9 mouse cellular contexts compared by ENCODE assay signal in genomic region chr8:109595854-109596253, GRCm38 (mm10). TPM values are rescaled to one million over a fixed set of nuclear protein-coding genes. Genes with fewer than 3 reads are reported as not detected.
DNase-seq lines count a peak whose midpoint lies in the region; ATAC-seq and TF ChIP-seq lines count a peak whose summit lies in the region.
"Had no signal": no experiment of that assay in that cellular context is flagged by ENCODE, and none has a peak within 500 bp of the region (broad histone marks: within the 10 kb centered on the region; RNA-seq: fewer than 3 reads in every experiment).

No protein-coding gene starts in this region.

- TF ChIP-seq CTCF in Patski (IDR thresholded peaks at IDR 0.05) = peak; percentile 92
- peak; percentile 85 for TF ChIP-seq CTCF in cerebellum, adult 2 months (IDR thresholded peaks at IDR 0.05; ENCODE audit: borderline replicate concordance, insufficient read depth, low read depth, low read length)
- peak; percentile 96 for TF ChIP-seq CTCF in liver, adult 2 months (IDR thresholded peaks at IDR 0.05; ENCODE audit: low read depth, low read length)

- POLR2A ChIA-PET in Patski (lab: Charles Lee) = no interaction called here

- peak; percentile 60 for DNase-seq in midbrain, embryonic 14.5 days
- DNase-seq in Patski (ENCODE audit: low read depth, low spot score) = no peak
- DNase-seq in cerebellum, adult 2 months = peak; percentile 22 to 47
- DNase-seq in heart, postnatal 14 days = peak; percentile 58 to 66
- DNase-seq in liver, adult 2 months (ENCODE audit: extremely low read depth, low read depth, low spot score) = peak; percentile 27
- DNase-seq in retina, embryonic 14.5 days (ENCODE audit: low spot score) = peak; percentile 78
- peak; percentile 33 for DNase-seq in yolk sac, embryonic 10.5 days (ENCODE audit: low spot score)

- H3K27ac ChIP-seq in midbrain, embryonic 14.5 days (replicated peaks; ENCODE audit: low read depth, low read length) = no peak overlapping the region
- no peak overlapping the region for H3K27ac ChIP-seq in midbrain, embryonic 16.5 days (ENCODE audit: low read length)
- no peak overlapping the region for H3K27ac ChIP-seq in cerebellum, adult 2 months (ENCODE audit: insufficient read depth, low read length)
- no peak overlapping the region for H3K27ac ChIP-seq in liver, adult 2 months (replicated peaks; ENCODE audit: insufficient read depth, low read depth, low read length)

- 51% methylated on average over 8 of the region's 8 CpGs for WGBS in midbrain, embryonic 14.5 days
- WGBS in midbrain, embryonic 16.5 days = 45% methylated on average over 8 of the region's 8 CpGs
- whole genome bisulfite sequencing in cerebellum, adult 2 months = 47% methylated on average over 8 of the region's 8 CpGs
- WGBS in liver, adult 2 months = 48% methylated on average over 8 of the region's 8 CpGs

- no peaks in the 10 kb centered on the region for H3K27me3 ChIP-seq in midbrain, embryonic 14.5 days (ENCODE audit: control insufficient read depth, insufficient read depth, low read length)
- no peaks in the 10 kb centered on the region for H3K27me3 ChIP-seq in midbrain, embryonic 16.5 days (ENCODE audit: control insufficient read depth, insufficient read depth, low read depth, low read length)
- no peaks in the 10 kb centered on the region for H3K27me3 ChIP-seq in Patski
- no peaks in the 10 kb centered on the region for H3K27me3 ChIP-seq in cerebellum, adult 2 months (ENCODE audit: control insufficient read depth, insufficient read depth, low read length)
- H3K27me3 ChIP-seq in liver, adult 2 months (ENCODE audit: control insufficient read depth, insufficient read depth, low read length) = no peaks in the 10 kb centered on the region
- H3K27me3 ChIP-seq: megakaryocyte, embryonic 14.5 days had no signal

- intact Hi-C loops in heart, postnatal 14 days (cut with DNase I) = no loop called here

- H3K9ac ChIP-seq in midbrain, embryonic 14.5 days (replicated peaks; ENCODE audit: low read length) = no peak overlapping the region
- no peak overlapping the region for H3K9ac ChIP-seq in midbrain, embryonic 16.5 days (ENCODE audit: low read depth, low read length)
- H3K9ac ChIP-seq in liver, adult 2 months (ENCODE audit: low read depth, low read length) = no peak overlapping the region

- H3K36me3 ChIP-seq in midbrain, embryonic 14.5 days (ENCODE audit: control insufficient read depth, insufficient read depth, low read length) = peaks cover 39% of the 10 kb centered on the region
- 0 out of 2 replicates have a peak, but pooled peaks cover 3% of the 10 kb centered on the region for H3K36me3 ChIP-seq in midbrain, embryonic 16.5 days (ENCODE audit: control insufficient read depth, insufficient read depth, low read length)
- H3K36me3 ChIP-seq in liver, adult 2 months (ENCODE audit: control insufficient read depth, insufficient read depth, low read length) = peaks cover 4% of the 10 kb centered on the region; the same call in 1 of the 2 replicates

- ATAC-seq in midbrain, embryonic 14.5 days (ENCODE audit: low FRiP score, low TSS enrichment) = no peak
- ATAC-seq in midbrain, embryonic 16.5 days = no peak
- ATAC-seq in Patski = peak; percentile 65

- H3K9me3 ChIP-seq in midbrain, embryonic 14.5 days (ENCODE audit: control insufficient read depth, low read length) = no peaks in the 10 kb centered on the region
- no peaks in the 10 kb centered on the region for H3K9me3 ChIP-seq in midbrain, embryonic 16.5 days (replicated peaks; ENCODE audit: control insufficient read depth, low read length, poor library complexity, severe bottlenecking)
- H3K9me3 ChIP-seq: megakaryocyte, embryonic 14.5 days had no signal

- TF ChIP-seq POLR2A in cerebellum, adult 2 months (IDR thresholded peaks at IDR 0.05; ENCODE audit: borderline replicate concordance, insufficient read depth, low read length) = no peak
- TF ChIP-seq POLR2A in liver, adult 2 months (IDR thresholded peaks at IDR 0.05; ENCODE audit: extremely low read depth, insufficient read depth, low read length) = no peak

- H3K4me2 ChIP-seq in midbrain, embryonic 14.5 days (ENCODE audit: low read length) = no peak overlapping the region
- no peak overlapping the region for H3K4me2 ChIP-seq in midbrain, embryonic 16.5 days (ENCODE audit: low read length)

- H3K79me2 ChIP-seq in liver, adult 2 months (ENCODE audit: control insufficient read depth, insufficient read depth, low read length) = no peaks in the 10 kb centered on the region

- CTCF ChIA-PET in Patski (lab: Charles Lee) = interaction anchor here (1.0 to 2.9 kb wide), 3 partner anchors 8 to 25 kb away, joined by 3 to 19 read pairs (median 4); no protein-coding TSS in a partner anchor

- in situ Hi-C loops in Patski (cut with MboI; ENCODE audit: low pct_unique_long_range_greater_than_20kb) = no loop called here

- no peak overlapping the region for H3K4me3 ChIP-seq in midbrain, embryonic 14.5 days (replicated peaks; ENCODE audit: low read depth, low read length)
- no peak overlapping the region for H3K4me3 ChIP-seq in midbrain, embryonic 16.5 days (ENCODE audit: low read depth, low read length)
- no peak overlapping the region for H3K4me3 ChIP-seq in cerebellum, adult 2 months (replicated peaks; ENCODE audit: insufficient read depth, low read depth, low read length)
- H3K4me3 ChIP-seq in liver, adult 2 months (ENCODE audit: insufficient read depth, low read depth, low read length) = no peak overlapping the region
- H3K4me3 ChIP-seq: megakaryocyte, embryonic 14.5 days had no signal

- no peaks in the 10 kb centered on the region for H3K4me1 ChIP-seq in midbrain, embryonic 14.5 days (ENCODE audit: control insufficient read depth, insufficient read depth, low read length)
- no peaks in the 10 kb centered on the region for H3K4me1 ChIP-seq in midbrain, embryonic 16.5 days (ENCODE audit: control insufficient read depth, insufficient read depth, low read length)
- no peaks in the 10 kb centered on the region for H3K4me1 ChIP-seq in cerebellum, adult 2 months (ENCODE audit: control insufficient read depth, insufficient read depth, low read length)
- H3K4me1 ChIP-seq in liver, adult 2 months (ENCODE audit: control insufficient read depth, insufficient read depth, low read length) = no peaks in the 10 kb centered on the region

RNA-seq across cellular contexts. Expression of gene Dhodh, which starts 12.6 kb away (rescaled TPM):
- 28.7 and 31.1 TPM in 2 replicates for polyA plus RNA-seq in midbrain, embryonic 14.5 days (2014; fragmentation: Nextera tagmentation; extraction: Ambion mirVana)
- polyA plus RNA-seq in midbrain, embryonic 16.5 days (2015; fragmentation: Nextera tagmentation; extraction: Ambion mirVana) = 29.7 and 35.7 TPM in 2 replicates
- polyA plus RNA-seq in Patski (2021) = 14.3 TPM
- 29.4 and 31.6 TPM in 2 replicates for polyA plus RNA-seq in cerebellum, adult 2 months (2012; rRNA removed)
- 10 to 100 TPM; 18.3 to 20.8 TPM for total RNA-seq in heart, postnatal 14 days (2021)
- total RNA-seq in liver, adult 2 months (2014; rRNA removed) = 7.5 and 10.9 TPM in 2 replicates
- polyA plus RNA-seq in liver, adult 2 months (2012; rRNA removed) = 12.0 and 14.0 TPM in 2 replicates

RNA-seq across cellular contexts. Expression of gene Hp, which starts 16.9 kb away (rescaled TPM):
- not detected in 2 replicates for polyA plus RNA-seq in midbrain, embryonic 14.5 days (2014; fragmentation: Nextera tagmentation; extraction: Ambion mirVana)
- polyA plus RNA-seq in midbrain, embryonic 16.5 days (2015; fragmentation: Nextera tagmentation; extraction: Ambion mirVana) = 0.17 and 0.40 TPM in 2 replicates
- 0.45 TPM for polyA plus RNA-seq in Patski (2021)
- polyA plus RNA-seq in cerebellum, adult 2 months (2012; rRNA removed) = 0.38 and 0.44 TPM in 2 replicates
- total RNA-seq in heart, postnatal 14 days (2021) = 10 to 100 TPM; 18.7 to 51.9 TPM
- 2,096 and 2,327 TPM in 2 replicates for total RNA-seq in liver, adult 2 months (2014; rRNA removed)
- 2,417 and 2,600 TPM in 2 replicates for polyA plus RNA-seq in liver, adult 2 months (2012; rRNA removed)

RNA-seq across cellular contexts. Expression of gene Pkd1l3, which starts 18.5 kb away (rescaled TPM):
- polyA plus RNA-seq in midbrain, embryonic 14.5 days (2014; fragmentation: Nextera tagmentation; extraction: Ambion mirVana) = 0.12 TPM in 1 of 2 replicates, not detected in the other
- 0.20 and 0.52 TPM in 2 replicates for polyA plus RNA-seq in midbrain, embryonic 16.5 days (2015; fragmentation: Nextera tagmentation; extraction: Ambion mirVana)
- 0.45 TPM for polyA plus RNA-seq in Patski (2021)
- 0.08 TPM in 1 of 2 replicates, not detected in the other for polyA plus RNA-seq in cerebellum, adult 2 months (2012; rRNA removed)
- under 1 TPM in 1 of 2 experiments, not detected in 1; 0.10 TPM for total RNA-seq in heart, postnatal 14 days (2021)
- 0.07 TPM in 1 of 2 replicates, not detected in the other for total RNA-seq in liver, adult 2 months (2014; rRNA removed)
- not detected in 2 replicates for polyA plus RNA-seq in liver, adult 2 months (2012; rRNA removed)

RNA-seq across cellular contexts. Expression of gene Txnl4b, which starts 30.2 kb away (rescaled TPM):
- 27.6 and 33.3 TPM in 2 replicates for polyA plus RNA-seq in midbrain, embryonic 14.5 days (2014; fragmentation: Nextera tagmentation; extraction: Ambion mirVana)
- 28.0 and 28.9 TPM in 2 replicates for polyA plus RNA-seq in midbrain, embryonic 16.5 days (2015; fragmentation: Nextera tagmentation; extraction: Ambion mirVana)
- polyA plus RNA-seq in Patski (2021) = 14.8 TPM
- 9.8 and 10.3 TPM in 2 replicates for polyA plus RNA-seq in cerebellum, adult 2 months (2012; rRNA removed)
- total RNA-seq in heart, postnatal 14 days (2021) = 1 to 10 TPM; 4.4 to 5.0 TPM
- total RNA-seq in liver, adult 2 months (2014; rRNA removed) = 9.7 and 9.9 TPM in 2 replicates
- polyA plus RNA-seq in liver, adult 2 months (2012; rRNA removed) = 5.3 and 6.6 TPM in 2 replicates

RNA-seq across cellular contexts. Expression of gene Dhx38, which starts 30.2 kb away (rescaled TPM):
- polyA plus RNA-seq in midbrain, embryonic 14.5 days (2014; fragmentation: Nextera tagmentation; extraction: Ambion mirVana) = 15.6 and 15.8 TPM in 2 replicates
- polyA plus RNA-seq in midbrain, embryonic 16.5 days (2015; fragmentation: Nextera tagmentation; extraction: Ambion mirVana) = 17.9 and 18.5 TPM in 2 replicates
- 39.9 TPM for polyA plus RNA-seq in Patski (2021)
- polyA plus RNA-seq in cerebellum, adult 2 months (2012; rRNA removed) = 23.8 and 25.3 TPM in 2 replicates
- 10 to 100 TPM; 14.0 to 14.6 TPM for total RNA-seq in heart, postnatal 14 days (2021)
- total RNA-seq in liver, adult 2 months (2014; rRNA removed) = 6.9 and 8.7 TPM in 2 replicates
- polyA plus RNA-seq in liver, adult 2 months (2012; rRNA removed) = 8.3 and 10.2 TPM in 2 replicates

Comparison
In these comparisons a context has a peak if more than half of its experiments do, and no peak if none do; other contexts are left out.
1. RNA of gene Hp, which starts 16.9 kb away (polyA plus RNA-seq): 2,417 to 2,600 TPM in liver, adult 2 months; 0.45 TPM in Patski (single experiment), 0.38 to 0.44 TPM in cerebellum, adult 2 months, 0.17 to 0.40 TPM in midbrain, embryonic 16.5 days and not detected in midbrain, embryonic 14.5 days; every median in the first group is over 1,000 times any median in the second.
2. Peak in every context shown above with its lines, with median percentiles within 50 percentile points of each other: CTCF ChIP-seq.